Mouse (Mus musculus): Measurements from ENCODE around the gene 1700016D06Rik. TPM values are rescaled to one million over a fixed set of nuclear protein-coding genes. Genes with fewer than 3 reads are reported as not detected.
A peak's percentile ranks its signal among the peaks of the same experiment; 100 is the strongest.
"Not testable (repeated sequence)": the region's sequence is repeated elsewhere in the genome, so short reads cannot be mapped to it uniquely, and the experiment has no call there.

1700016D06Rik gene
- total RNA-seq, 2 experiments from 2014 or later, result not detected

GRCm38 (mm10) chr8:11701428-11701827 is 565 bp upstream of the 1700016D06Rik start:
- DNase-seq, result no peak

GRCm38 (mm10) chr8:11700060-11701032 is 517 bp downstream of the 1700016D06Rik start:
- peak; percentile 91 for DNase-seq

- no peak for DNase-seq
These were observed 1.3 kb downstream of the 1700016D06Rik start for GRCm38 (mm10) chr8:11699442-11700001.

- no peak for DNase-seq
These were observed 3.4 kb downstream of the 1700016D06Rik start for GRCm38 (mm10) chr8:11697467-11697866.

- no peak for DNase-seq
These were observed 4.7 kb downstream of the 1700016D06Rik start for GRCm38 (mm10) chr8:11696176-11696575.

GRCm38 (mm10) chr8:11693972-11694371 is 6.9 kb downstream of the 1700016D06Rik start:
- no peak for DNase-seq

GRCm38 (mm10) chr8:11692455-11692854 is 8.4 kb downstream of the 1700016D06Rik start:
- DNase-seq, result no peak

GRCm38 (mm10) chr8:11691761-11692160 is 9.1 kb downstream of the 1700016D06Rik start:
- no peak for DNase-seq

GRCm38 (mm10) chr8:11691284-11691683 is 9.6 kb downstream of the 1700016D06Rik start:
- no peak for DNase-seq

- no peak for DNase-seq
These were observed 10.9 kb downstream of the 1700016D06Rik start for GRCm38 (mm10) chr8:11689945-11690344.

- no peak for DNase-seq
These were observed 13.6 kb downstream of the 1700016D06Rik start for GRCm38 (mm10) chr8:11687251-11687650.

- no peak for DNase-seq
These were observed 16.3 kb downstream of the 1700016D06Rik start for GRCm38 (mm10) chr8:11684558-11684957.

GRCm38 (mm10) chr8:11668308-11668707 is 32.6 kb downstream of the 1700016D06Rik start:
- DNase-seq, result no peak

- DNase-seq, result not testable (repeated sequence)
These were observed 34.7 kb downstream of the 1700016D06Rik start for GRCm38 (mm10) chr8:11666023-11666716.

- no peak for DNase-seq
These were observed 38.9 kb downstream of the 1700016D06Rik start for GRCm38 (mm10) chr8:11661969-11662368.

GRCm38 (mm10) chr8:11650021-11650420 is 50.8 kb downstream of the 1700016D06Rik start:
- no peak for DNase-seq

- peak; percentile 40 for DNase-seq
These were observed 57.7 kb downstream of the 1700016D06Rik start for GRCm38 (mm10) chr8:11643123-11643522.

- DNase-seq, result no peak
These were observed 60.3 kb downstream of the 1700016D06Rik start for GRCm38 (mm10) chr8:11640606-11641005.

- DNase-seq, result no peak
These were observed 63.3 kb downstream of the 1700016D06Rik start for GRCm38 (mm10) chr8:11637531-11637930.

GRCm38 (mm10) chr8:11636324-11637057 is 64.4 kb downstream of the 1700016D06Rik start:
- peak; percentile 86 for DNase-seq

GRCm38 (mm10) chr8:11635611-11636081 is 65.2 kb downstream of the 1700016D06Rik start, which contains the start of gene Ankrd10:
Gene Ankrd10, minus strand, starts transcription at chr8:11635757.
- peak; percentile 97 for DNase-seq

GRCm38 (mm10) chr8:11635012-11635577 is 65.8 kb downstream of the 1700016D06Rik start:
- DNase-seq, result peak; percentile 91

Measured in heart, postnatal 4 days (tissue).